Comparison of ENCODE assay signal across 9 mouse cellular contexts in the genomic region with DNA sequence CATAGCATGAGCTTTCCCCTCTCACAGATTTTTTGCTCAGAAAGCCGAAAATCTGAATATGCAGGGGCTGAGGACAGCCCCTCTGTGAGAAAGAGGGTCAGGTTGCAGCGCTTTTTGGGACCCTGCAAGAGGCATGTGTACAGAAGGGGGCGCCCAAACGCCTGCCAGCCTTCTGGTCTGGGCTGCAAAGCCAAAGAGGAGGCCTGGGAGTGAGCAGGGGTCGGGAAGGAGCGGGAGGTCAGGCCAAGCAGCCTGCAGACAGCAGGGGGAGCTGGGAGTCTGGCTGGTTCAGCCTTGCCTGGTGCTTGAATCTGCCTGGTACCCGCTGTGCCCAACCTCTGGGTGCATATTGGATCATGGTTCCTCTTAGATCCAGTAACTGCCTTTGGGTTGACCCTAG. TPM values are rescaled to one million over a fixed set of nuclear protein-coding genes. Genes with fewer than 3 reads are reported as not detected.
A peak's percentile ranks its signal among the peaks of the same experiment; 100 is the strongest.
DNase-seq lines count a peak whose midpoint lies in the region; ATAC-seq and TF ChIP-seq lines count a peak whose summit lies in the region.
"Had no signal": no experiment of that assay in that cellular context is flagged by ENCODE, and none has a peak within 500 bp of the region (broad histone marks: within the 10 kb centered on the region; RNA-seq: fewer than 3 reads in every experiment).

No protein-coding gene starts in this region.

- no peak for ATAC-seq in frontal cortex, adult (ENCODE audit: low TSS enrichment)

- DNase-seq in adrenal gland, postnatal 10 days, result peak; percentile 50
- no peak for DNase-seq in adrenal gland, adult 2 months
- DNase-seq in layer of hippocampus, postnatal 10 days (ENCODE audit: low spot score in 2 of 2), result peak; percentile 52 to 54
- DNase-seq in layer of hippocampus, adult 8-10 months (ENCODE audit: low spot score in 2 of 2), result no peak
- peak; percentile 72 for DNase-seq in brain, embryonic 14.5 days (ENCODE audit: low read depth)
- DNase-seq in heart, postnatal 14 days, result peak; percentile 44 to 53
- DNase-seq in mesoderm, embryonic 11.5 days (ENCODE audit: low read depth, low spot score), result peak; percentile 81

- intact Hi-C loops in heart, postnatal 14 days (cut with DNase I), result no loop called here

- TF ChIP-seq POLR2A in brain, embryonic 14.5 days (IDR thresholded peaks at IDR 0.05; ENCODE audit: borderline replicate concordance, extremely low read depth, insufficient read depth, insufficient read length, poor library complexity, severe bottlenecking), result no peak

- TF ChIP-seq CTCF in brain, embryonic 14.5 days (IDR thresholded peaks at IDR 0.05; ENCODE audit: borderline replicate concordance, extremely low read depth, insufficient read depth, insufficient read length), result peak; percentile 54; the same call in 1 of the 2 replicates

RNA-seq across cellular contexts. Expression of a gene that starts 6.4 kb away (rescaled TPM):
- not detected for total RNA-seq in adrenal gland, postnatal 10 days (2021)
- total RNA-seq in adrenal gland, adult 2 months (2021), result not detected
- polyA plus RNA-seq in adrenal gland, adult 2 months (2012; rRNA removed), result 0.16 and 0.20 TPM in 2 replicates
- not detected for total RNA-seq in layer of hippocampus, postnatal 10 days (2021)
- total RNA-seq in layer of hippocampus, adult 8-10 months (2022), result 1 to 10 TPM in 2 of 4 experiments, under 1 TPM in 1, not detected in 1; 0.29 to 2.3 (median 1.9) TPM
- polyA plus RNA-seq in brain, embryonic 14.5 days (2012; rRNA removed), result 0.23 and 0.44 TPM in 2 replicates
- not detected for total RNA-seq in heart, postnatal 14 days (2021)
- total RNA-seq: layer of hippocampus, postnatal 25 days had no signal

RNA-seq across cellular contexts. Expression of a gene that starts 13.4 kb away (rescaled TPM):
- 100 to 1,000 TPM; 196 to 793 TPM for total RNA-seq in adrenal gland, postnatal 10 days (2021)
- under 1 TPM; 0.62 to 0.63 TPM for total RNA-seq in adrenal gland, adult 2 months (2021)
- polyA plus RNA-seq in adrenal gland, adult 2 months (2012; rRNA removed), result 0.15 TPM in 1 of 2 replicates, not detected in the other
- not detected for total RNA-seq in layer of hippocampus, postnatal 10 days (2021)
- total RNA-seq in layer of hippocampus, adult 8-10 months (2022), result 1 to 10 TPM; 1.2 to 4.9 (median 2.7) TPM
- polyA plus RNA-seq in brain, embryonic 14.5 days (2012; rRNA removed), result 0.73 and 1.2 TPM in 2 replicates
- total RNA-seq in heart, postnatal 14 days (2021), result 1 to 10 TPM; 5.7 to 7.8 TPM

RNA-seq across cellular contexts. Expression of a gene that starts 32.4 kb away (rescaled TPM):
- 10 to 100 TPM; 26.7 to 39.3 TPM for total RNA-seq in adrenal gland, postnatal 10 days (2021)
- total RNA-seq in adrenal gland, adult 2 months (2021), result 10 to 100 TPM; 20.9 to 28.7 TPM
- 22.2 and 25.1 TPM in 2 replicates for polyA plus RNA-seq in adrenal gland, adult 2 months (2012; rRNA removed)
- total RNA-seq in layer of hippocampus, postnatal 10 days (2021), result 1 to 10 TPM; 3.6 to 5.0 TPM
- total RNA-seq in layer of hippocampus, adult 8-10 months (2022), result 10 to 100 TPM in 2 of 4 experiments, 1 to 10 TPM in 2; 2.2 to 18.3 (median 8.4) TPM
- polyA plus RNA-seq in brain, embryonic 14.5 days (2012; rRNA removed), result 6.2 and 7.6 TPM in 2 replicates
- 10 to 100 TPM; 63.5 to 77.2 TPM for total RNA-seq in heart, postnatal 14 days (2021)

RNA-seq across cellular contexts. Expression of a gene that starts 40.4 kb away (rescaled TPM):
- total RNA-seq in adrenal gland, postnatal 10 days (2021), result 100 to 1,000 TPM; 603 to 610 TPM
- total RNA-seq in adrenal gland, adult 2 months (2021), result 1,000 to 10,000 TPM in 1 of 2 experiments, 100 to 1,000 TPM in 1; 904 to 1,338 TPM
- 889 and 996 TPM in 2 replicates for polyA plus RNA-seq in adrenal gland, adult 2 months (2012; rRNA removed)
- total RNA-seq in layer of hippocampus, postnatal 10 days (2021), result 100 to 1,000 TPM; 252 to 270 TPM
- 1,000 to 10,000 TPM in 2 of 4 experiments, 100 to 1,000 TPM in 2; 302 to 1,974 (median 897) TPM for total RNA-seq in layer of hippocampus, adult 8-10 months (2022)
- polyA plus RNA-seq in brain, embryonic 14.5 days (2012; rRNA removed), result 186 and 216 TPM in 2 replicates
- 100 to 1,000 TPM; 572 to 613 TPM for total RNA-seq in heart, postnatal 14 days (2021)

RNA-seq across cellular contexts. Expression of a gene that starts 45.7 kb away (rescaled TPM):
- 1 to 10 TPM in 1 of 2 experiments, under 1 TPM in 1; 0.73 to 3.7 TPM for total RNA-seq in adrenal gland, postnatal 10 days (2021)
- total RNA-seq in adrenal gland, adult 2 months (2021), result 1 to 10 TPM; 2.9 to 6.9 TPM
- not detected in 2 replicates for polyA plus RNA-seq in adrenal gland, adult 2 months (2012; rRNA removed)
- total RNA-seq in layer of hippocampus, postnatal 10 days (2021), result 1 to 10 TPM in 1 of 2 experiments, not detected in 1; 6.5 TPM
- 10 to 100 TPM in 2 of 4 experiments, 1 to 10 TPM in 2; 2.0 to 27.5 (median 16.4) TPM for total RNA-seq in layer of hippocampus, adult 8-10 months (2022)
- polyA plus RNA-seq in brain, embryonic 14.5 days (2012; rRNA removed), result 0.12 and 0.14 TPM in 2 replicates
- total RNA-seq in heart, postnatal 14 days (2021), result 1 to 10 TPM; 2.4 to 6.7 TPM

Comparison
In these comparisons a context has a peak if more than half of its experiments do, and no peak if none do; other contexts are left out.
1. DNase-seq: peak in adrenal gland, postnatal 10 days (single experiment), layer of hippocampus, postnatal 10 days (2 of 2), brain, embryonic 14.5 days (single experiment), heart, postnatal 14 days (2 of 2) and mesoderm, embryonic 11.5 days (single experiment); none in adrenal gland, adult 2 months (single experiment) and layer of hippocampus, adult 8-10 months (0 of 2).
2. RNA of a gene that starts 13.4 kb away (total RNA-seq): 196 to 793 TPM in adrenal gland, postnatal 10 days; 5.7 to 7.8 TPM in heart, postnatal 14 days, 1.2 to 4.9 TPM in layer of hippocampus, adult 8-10 months, not detected in layer of hippocampus, postnatal 10 days and 0.62 to 0.63 TPM in adrenal gland, adult 2 months; every median in the first group is over 10 times any median in the second.